Mouse (Mus musculus): ENCODE data around the gene Zfp341.
A peak's percentile ranks its signal among the peaks of the same experiment; 100 is the strongest.

GRCm38 (mm10) chr2:154569071-154569748 is 43.9 kb upstream of the Zfp341 start:
- TF ChIP-seq CTCF (conservative IDR thresholded peaks at IDR 0.05 in 1 of 2, IDR thresholded peaks at IDR 0.05 in 1 of 2; ENCODE audit: low read depth in 2 of 2, low read length in 2 of 2) (no peak), RCOR1 (conservative IDR thresholded peaks at IDR 0.05; ENCODE audit: low read depth, low read length) (no peak), EP300 (IDR thresholded peaks at IDR 0.05; ENCODE audit: low read length) (no peak), SIN3A (IDR thresholded peaks at IDR 0.05; ENCODE audit: low read length) (peak; percentile 82), ZNF384 (IDR thresholded peaks at IDR 0.05; ENCODE audit: low read depth, low read length) (no peak), POLR2A (IDR thresholded peaks at IDR 0.05; ENCODE audit: low read depth, low read length) (peak; percentile 44; the same call in 1 of the 2 replicates), MAX (IDR thresholded peaks at IDR 0.05; ENCODE audit: low read length) (peak; percentile 89), USF2 (conservative IDR thresholded peaks at IDR 0.05; ENCODE audit: low read depth, low read length) (peak; percentile 76), E2F4 (IDR thresholded peaks at IDR 0.05; ENCODE audit: insufficient replicate concordance, low read depth, low read length) (no peak), RAD21 (IDR thresholded peaks at IDR 0.05; ENCODE audit: low read depth, low read length) (no peak), JUND (conservative IDR thresholded peaks at IDR 0.05; ENCODE audit: low read depth, low read length) (no peak), MAFK (IDR thresholded peaks at IDR 0.05; ENCODE audit: insufficient replicate concordance, low read length) (no peak)

All from CH12.LX (cell line).